Mouse (Mus musculus): ENCODE data around the gene Med16.

- no peak for TF ChIP-seq CTCF (IDR thresholded peaks at IDR 0.05; ENCODE audit: low read depth)
- no peak for TF ChIP-seq EP300 (IDR thresholded peaks at IDR 0.05; ENCODE audit: low read depth)
These were observed 35.9 kb downstream of the Med16 start for GRCm38 (mm10) chr10:79872862-79873261.

Data from heart, postnatal 0 days (tissue).